Mouse (Mus musculus): Measurements from ENCODE around the gene Vash1.

- TF ChIP-seq CTCF (IDR thresholded peaks at IDR 0.05; ENCODE audit: low read depth, low read length) (no peak), POLR2A (IDR thresholded peaks at IDR 0.05; ENCODE audit: borderline replicate concordance, low read depth, low read length) (no peak)
Observed at GRCm38 (mm10) chr12:86693389-86693788, 14.9 kb downstream of the Vash1 start.

Data from bone marrow macrophage, adult 2 months (primary cell).